Mouse (Mus musculus): Measurements from ENCODE around the gene Lipk.

GRCm38 (mm10) chr19:34043008-34043407 is 34.9 kb downstream of the Lipk start:
- no peak for TF ChIP-seq CTCF (IDR thresholded peaks at IDR 0.05; ENCODE audit: low read depth, low read length)
- no peak for TF ChIP-seq POLR2A (IDR thresholded peaks at IDR 0.05; ENCODE audit: borderline replicate concordance, low read depth, low read length)
